Mouse (Mus musculus): ENCODE measurements around the gene Cldn22. TPM values are rescaled to one million over a fixed set of nuclear protein-coding genes. Genes with fewer than 3 reads are reported as not detected.
"Not testable (repeated sequence)": the region's sequence is repeated elsewhere in the genome, so short reads cannot be mapped to it uniquely, and the experiment has no call there.

Cldn22 gene
- total RNA-seq, 1 experiment, result 0.22 TPM

DNA sequence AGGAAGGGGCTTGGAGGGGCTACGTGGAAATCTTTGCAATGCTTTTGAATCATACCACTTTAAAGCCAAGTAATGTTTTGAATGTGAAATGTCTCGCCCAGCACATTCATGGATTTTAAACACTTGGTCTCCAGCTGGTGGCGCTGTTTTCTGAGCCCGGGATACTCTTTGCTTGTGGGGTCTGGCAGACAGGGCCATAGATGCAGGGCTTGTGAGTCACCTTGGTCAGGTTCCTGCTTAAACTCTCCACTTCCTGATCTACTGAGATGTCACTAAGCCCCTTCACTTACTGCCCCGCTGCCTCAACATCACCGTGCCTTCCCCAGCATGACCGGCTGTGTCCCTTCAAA, 13.6 kb upstream of the Cldn22 start:
- DNase-seq (ENCODE audit: low read depth, low spot score), result peak; percentile 44
- H3K27ac ChIP-seq (ENCODE audit: insufficient read depth, low read depth, low read length, poor library complexity, severe bottlenecking), result no peak overlapping the region
- TF ChIP-seq CHD2 (IDR thresholded peaks at IDR 0.05; ENCODE audit: low read depth, low read length) (no peak), ZNF384 (IDR thresholded peaks at IDR 0.05; ENCODE audit: low read depth, low read length) (no peak), MAFK (IDR thresholded peaks at IDR 0.05; ENCODE audit: insufficient read depth, low read depth, low read length) (no peak), ZC3H11A (IDR thresholded peaks at IDR 0.05; ENCODE audit: borderline replicate concordance, low read depth, low read length) (peak; percentile 21; the same call in 1 of the 2 replicates)
- H3K9ac ChIP-seq (ENCODE audit: insufficient read depth, low read depth, low read length, poor library complexity, severe bottlenecking), result no peak overlapping the region
- H3K4me3 ChIP-seq (ENCODE audit: insufficient read depth in 1 of 2, low read depth in 1 of 2, low read length in 2 of 2, poor library complexity in 1 of 2, severe bottlenecking in 1 of 2), result no peak overlapping the region
- no peaks in the 10 kb centered on the region for H3K4me1 ChIP-seq (ENCODE audit: control insufficient read depth in 2 of 2, insufficient read depth in 2 of 2, low read length in 2 of 2, poor library complexity in 1 of 2)
- H3K36me3 ChIP-seq (ENCODE audit: control insufficient read depth, insufficient read depth, low read length, poor library complexity, severe bottlenecking), result no peaks in the 10 kb centered on the region
- in situ Hi-C loops (cut with MboI; ENCODE audit: low sequenced_read_pairs in 2 of 2, unreplicated experiment in 2 of 2), result no loop called here
- H3K9me3 ChIP-seq (ENCODE audit: control insufficient read depth, insufficient read depth, low read depth, low read length), result no peaks in the 10 kb centered on the region

DNA sequence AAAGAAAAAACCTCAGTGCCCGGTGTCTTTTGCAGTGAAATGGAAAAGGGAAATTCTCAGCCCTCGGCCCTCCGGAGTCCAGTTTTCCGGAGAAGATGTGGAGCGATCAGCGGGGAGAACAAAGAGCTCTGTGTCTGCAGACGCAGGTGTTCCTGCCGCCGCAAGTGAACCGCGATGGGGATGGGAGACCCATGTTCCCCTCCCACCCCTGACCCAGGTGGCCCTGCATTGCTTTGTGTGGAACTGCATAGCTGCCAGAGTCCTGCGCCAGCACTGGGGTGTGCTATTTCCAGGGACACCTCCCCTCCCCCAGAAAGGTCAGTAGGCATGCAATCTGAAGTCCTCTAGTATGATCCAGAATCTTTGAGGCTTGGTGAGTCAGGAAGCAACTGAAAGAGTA, 13.1 kb upstream of the Cldn22 start:
- H3K4me1 ChIP-seq (ENCODE audit: control insufficient read depth in 2 of 2, insufficient read depth in 2 of 2, low read length in 2 of 2, poor library complexity in 1 of 2), result no peaks in the 10 kb centered on the region
- no peaks in the 10 kb centered on the region for H3K9me3 ChIP-seq (ENCODE audit: control insufficient read depth, insufficient read depth, low read depth, low read length)
- H3K36me3 ChIP-seq (ENCODE audit: control insufficient read depth, insufficient read depth, low read length, poor library complexity, severe bottlenecking), result no peaks in the 10 kb centered on the region
- no peak for TF ChIP-seq CHD2 (IDR thresholded peaks at IDR 0.05; ENCODE audit: low read depth, low read length)
- TF ChIP-seq HCFC1 (IDR thresholded peaks at IDR 0.05; ENCODE audit: borderline replicate concordance, insufficient read depth, low read length), result no peak
- TF ChIP-seq ZNF384 (IDR thresholded peaks at IDR 0.05; ENCODE audit: low read depth, low read length), result no peak
- TF ChIP-seq ZC3H11A (IDR thresholded peaks at IDR 0.05; ENCODE audit: borderline replicate concordance, low read depth, low read length), result no peak
- TF ChIP-seq MAFK (IDR thresholded peaks at IDR 0.05; ENCODE audit: insufficient read depth, low read depth, low read length), result no peak
- no peak for DNase-seq (ENCODE audit: low read depth, low spot score)
- no peak overlapping the region for H3K9ac ChIP-seq (ENCODE audit: insufficient read depth, low read depth, low read length, poor library complexity, severe bottlenecking)
- peak overlapping the region in 1 of 2 experiments; percentile 14; a peak in 1 of 4 replicates for H3K4me3 ChIP-seq (ENCODE audit: insufficient read depth in 1 of 2, low read depth in 1 of 2, low read length in 2 of 2, poor library complexity in 1 of 2, severe bottlenecking in 1 of 2)
- in situ Hi-C loops (cut with MboI; ENCODE audit: low sequenced_read_pairs in 2 of 2, unreplicated experiment in 2 of 2), result no loop called here
- no peak overlapping the region for H3K27ac ChIP-seq (ENCODE audit: insufficient read depth, low read depth, low read length, poor library complexity, severe bottlenecking)

DNA sequence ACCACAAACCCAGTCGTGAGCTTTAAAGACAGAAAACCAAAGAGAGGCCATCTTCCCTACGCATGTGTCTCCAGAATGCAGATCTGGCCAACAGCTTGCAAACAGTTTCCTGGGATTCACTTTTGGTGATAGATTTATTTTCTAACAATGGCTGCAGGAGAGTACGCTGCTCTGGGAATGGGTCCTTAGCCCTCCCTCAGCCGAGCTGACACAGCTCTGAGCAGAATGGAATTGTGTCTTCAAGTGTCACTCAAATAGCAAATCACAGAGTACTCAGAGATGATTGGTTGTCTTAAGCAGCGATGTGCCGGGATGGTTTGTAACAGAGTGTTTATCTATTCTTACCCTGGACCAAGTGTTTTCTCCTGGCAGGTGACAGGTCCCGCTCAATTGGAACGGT, 5.2 kb upstream of the Cldn22 start:
- in situ Hi-C loops (cut with MboI; ENCODE audit: low sequenced_read_pairs in 2 of 2, unreplicated experiment in 2 of 2), result no loop called here
- no peak overlapping the region for H3K27ac ChIP-seq (ENCODE audit: insufficient read depth, low read depth, low read length, poor library complexity, severe bottlenecking)
- no peaks in the 10 kb centered on the region for H3K9me3 ChIP-seq (ENCODE audit: control insufficient read depth, insufficient read depth, low read depth, low read length)
- H3K36me3 ChIP-seq (ENCODE audit: control insufficient read depth, insufficient read depth, low read length, poor library complexity, severe bottlenecking), result no peaks in the 10 kb centered on the region
- DNase-seq (ENCODE audit: low read depth, low spot score), result no peak
- H3K4me1 ChIP-seq (ENCODE audit: control insufficient read depth in 2 of 2, insufficient read depth in 2 of 2, low read length in 2 of 2, poor library complexity in 1 of 2), result no peaks in the 10 kb centered on the region
- no peak for TF ChIP-seq HCFC1 (IDR thresholded peaks at IDR 0.05; ENCODE audit: borderline replicate concordance, insufficient read depth, low read length)
- no peak overlapping the region for H3K9ac ChIP-seq (ENCODE audit: insufficient read depth, low read depth, low read length, poor library complexity, severe bottlenecking)
- no peak overlapping the region for H3K4me3 ChIP-seq (ENCODE audit: insufficient read depth in 1 of 2, low read depth in 1 of 2, low read length in 2 of 2, poor library complexity in 1 of 2, severe bottlenecking in 1 of 2)

DNA sequence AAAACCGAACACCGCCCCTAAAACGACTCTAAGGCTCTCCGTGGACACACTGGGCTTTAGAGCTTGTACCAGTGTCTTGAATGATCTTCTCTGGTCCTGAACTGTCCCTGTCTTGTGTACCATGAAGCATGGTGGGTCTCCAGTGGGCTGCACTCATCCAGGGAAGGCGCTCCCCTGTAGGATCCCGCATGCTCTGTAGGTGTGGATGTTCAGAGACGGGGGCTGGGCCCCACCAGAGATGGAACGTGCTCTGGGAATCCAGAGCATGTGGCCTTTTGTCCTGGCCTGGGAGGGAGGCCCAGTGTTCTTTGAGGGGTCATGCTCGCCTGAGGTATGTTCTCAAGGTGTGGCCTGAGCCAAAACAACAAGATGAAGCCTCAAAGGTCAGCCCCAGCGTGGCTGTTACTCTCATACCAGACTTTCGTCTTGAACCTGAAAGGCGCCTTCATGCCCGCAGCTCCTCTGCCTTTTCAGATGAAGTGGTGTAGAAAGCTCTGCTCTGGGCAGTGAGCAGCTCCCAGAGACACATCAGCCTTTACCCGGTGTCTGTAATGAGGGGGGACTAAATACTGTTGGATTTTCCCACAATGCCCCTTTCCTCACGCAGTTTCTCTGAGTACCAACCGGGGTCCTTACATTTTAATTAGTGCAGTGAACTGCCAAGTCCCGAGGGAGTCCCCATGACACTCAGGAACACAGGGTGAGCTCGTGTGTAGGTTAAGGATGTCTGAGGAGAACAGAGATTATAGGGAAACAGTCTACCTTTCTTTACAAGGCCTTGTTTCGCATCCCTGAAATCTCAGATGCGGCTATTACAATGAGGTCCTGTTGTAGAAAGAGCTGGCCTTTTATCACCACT, 3.1 kb upstream of the Cldn22 start:
- H3K9me3 ChIP-seq (ENCODE audit: control insufficient read depth, insufficient read depth, low read depth, low read length), result no peaks in the 10 kb centered on the region
- no peak overlapping the region for H3K9ac ChIP-seq (ENCODE audit: insufficient read depth, low read depth, low read length, poor library complexity, severe bottlenecking)
- DNase-seq (ENCODE audit: low read depth, low spot score), result no peak
- H3K36me3 ChIP-seq (ENCODE audit: control insufficient read depth, insufficient read depth, low read length, poor library complexity, severe bottlenecking), result no peaks in the 10 kb centered on the region
- 0 out of 4 replicates have a peak, but pooled peaks cover 0 to 2% of the 10 kb centered on the region in 2 experiments for H3K4me1 ChIP-seq (ENCODE audit: control insufficient read depth in 2 of 2, insufficient read depth in 2 of 2, low read length in 2 of 2, poor library complexity in 1 of 2)
- in situ Hi-C loops (cut with MboI; ENCODE audit: low sequenced_read_pairs in 2 of 2, unreplicated experiment in 2 of 2), result no loop called here
- H3K4me3 ChIP-seq (ENCODE audit: insufficient read depth in 1 of 2, low read depth in 1 of 2, low read length in 2 of 2, poor library complexity in 1 of 2, severe bottlenecking in 1 of 2), result no peak overlapping the region
- no peak overlapping the region for H3K27ac ChIP-seq (ENCODE audit: insufficient read depth, low read depth, low read length, poor library complexity, severe bottlenecking)
- TF ChIP-seq ZNF384 (IDR thresholded peaks at IDR 0.05; ENCODE audit: low read depth, low read length), result no peak
- no peak for TF ChIP-seq HCFC1 (IDR thresholded peaks at IDR 0.05; ENCODE audit: borderline replicate concordance, insufficient read depth, low read length)

DNA sequence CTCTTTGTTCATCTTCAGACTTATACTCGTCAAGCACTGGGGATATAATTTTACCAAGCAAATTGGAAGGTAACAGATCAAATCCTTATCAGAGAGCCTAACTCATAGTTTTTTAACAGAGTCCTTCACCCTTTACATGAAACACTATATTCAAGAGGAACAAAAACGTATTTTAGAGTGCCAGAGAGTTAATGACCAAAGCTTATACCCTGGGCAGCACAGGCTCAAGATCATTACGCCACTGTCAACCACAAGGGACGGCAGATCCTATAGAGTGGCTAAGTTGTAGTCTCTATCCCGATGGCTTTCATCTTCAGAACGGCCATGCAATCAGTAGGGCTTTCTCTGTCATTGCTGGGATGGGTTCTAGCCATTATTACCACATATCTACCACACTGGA, 2.4 kb upstream of the Cldn22 start, which contains the start of gene Cldn24:
Cldn24 (plus strand) TSS at position 301 of the 400 bp plus-strand sequence.
- Histone ChIP-seq H3K4me1 (ENCODE audit: control insufficient read depth in 2 of 2, insufficient read depth in 2 of 2, low read length in 2 of 2, poor library complexity in 1 of 2) (0 out of 4 replicates have a peak, but pooled peaks cover 0 to 2% of the 10 kb centered on the region in 2 experiments), H3K4me3 (ENCODE audit: insufficient read depth in 1 of 2, low read depth in 1 of 2, low read length in 2 of 2, poor library complexity in 1 of 2, severe bottlenecking in 1 of 2) (no peak within 1 kb of the TSS), H3K36me3 (ENCODE audit: control insufficient read depth, insufficient read depth, low read length, poor library complexity, severe bottlenecking) (no peaks in the 10 kb centered on the region), H3K9me3 (ENCODE audit: control insufficient read depth, insufficient read depth, low read depth, low read length) (no peaks in the 10 kb centered on the region), H3K27ac (ENCODE audit: insufficient read depth, low read depth, low read length, poor library complexity, severe bottlenecking) (no peak within 1 kb of the TSS), H3K9ac (ENCODE audit: insufficient read depth, low read depth, low read length, poor library complexity, severe bottlenecking) (no peak within 1 kb of the TSS)
- in situ Hi-C loops (cut with MboI; ENCODE audit: low sequenced_read_pairs in 2 of 2, unreplicated experiment in 2 of 2), result no loop called here
- no peak for DNase-seq (ENCODE audit: low read depth, low spot score)
- TF ChIP-seq ZNF384 (IDR thresholded peaks at IDR 0.05; ENCODE audit: low read depth, low read length), result no peak
- no peak for TF ChIP-seq HCFC1 (IDR thresholded peaks at IDR 0.05; ENCODE audit: borderline replicate concordance, insufficient read depth, low read length)
- no peak for TF ChIP-seq MAFK (IDR thresholded peaks at IDR 0.05; ENCODE audit: insufficient read depth, low read depth, low read length)
- TF ChIP-seq CHD2 (IDR thresholded peaks at IDR 0.05; ENCODE audit: low read depth, low read length), result no peak
- TF ChIP-seq ZC3H11A (IDR thresholded peaks at IDR 0.05; ENCODE audit: borderline replicate concordance, low read depth, low read length), result no peak

DNA sequence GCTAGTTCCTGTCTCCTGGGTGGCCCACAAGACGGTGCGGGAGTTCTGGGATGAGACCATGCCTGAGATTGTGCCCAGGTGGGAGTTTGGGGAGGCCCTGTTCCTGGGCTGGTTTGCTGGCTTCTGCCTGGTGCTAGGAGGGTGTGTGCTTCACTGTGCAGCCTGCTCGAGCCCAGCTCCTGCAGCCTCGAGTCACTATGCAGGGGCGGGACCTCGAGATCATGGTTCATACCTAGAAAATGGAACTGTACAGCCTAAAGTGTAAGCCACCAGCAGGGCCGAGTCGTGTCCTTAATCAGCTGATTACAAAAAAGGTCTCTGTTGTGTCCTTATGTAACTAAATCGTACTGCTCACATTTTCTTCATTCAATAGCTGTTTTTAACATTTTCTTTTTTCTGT, 1.7 kb upstream of the Cldn22 start:
- in situ Hi-C loops (cut with MboI; ENCODE audit: low sequenced_read_pairs in 2 of 2, unreplicated experiment in 2 of 2); H3K36me3 ChIP-seq (ENCODE audit: control insufficient read depth, insufficient read depth, low read length, poor library complexity, severe bottlenecking); H3K9me3 ChIP-seq (ENCODE audit: control insufficient read depth, insufficient read depth, low read depth, low read length); H3K9ac ChIP-seq (ENCODE audit: insufficient read depth, low read depth, low read length, poor library complexity, severe bottlenecking); H3K27ac ChIP-seq (ENCODE audit: insufficient read depth, low read depth, low read length, poor library complexity, severe bottlenecking); H3K4me1 ChIP-seq (ENCODE audit: control insufficient read depth in 2 of 2, insufficient read depth in 2 of 2, low read length in 2 of 2, poor library complexity in 1 of 2); H3K4me3 ChIP-seq (ENCODE audit: insufficient read depth in 1 of 2, low read depth in 1 of 2, low read length in 2 of 2, poor library complexity in 1 of 2, severe bottlenecking in 1 of 2); DNase-seq (ENCODE audit: low read depth, low spot score): not testable (repeated sequence)

All from ES-E14 (cell line).